Mouse (Mus musculus) megakaryocyte progenitor cell, adult 5-6 weeks (primary cell): ENCODE measurements around the gene Tcp11l1. TPM values are rescaled to one million over a fixed set of nuclear protein-coding genes. Genes with fewer than 3 reads are reported as not detected.

Experiments used
- total RNA-seq, 2 experiments: library from RNA; stranded (forward) in 1 of 2; stranded (reverse) in 1 of 2; fragments of 157-497, 149-512 nt in 1 of 2; fragments of 200-1000 nt in 1 of 2; gene quantifications; 2 replicates each; pipeline versions ENCODE4 v1.2.3 to v1.2.4; 2015 to 2017

Gene Tcp11l1
- total RNA-seq, 2 experiments from 2014 or later = 9.0 to 15.8 TPM

Other genes starting within 250 kb of the Tcp11l1 start
- gene Hipk3, start 217.7 kb downstream of the Tcp11l1 start, total RNA-seq (2015) = 52.1 and 52.7 TPM in 2 replicates
- 36.9 and 40.1 TPM in 2 replicates for gene Hipk3, start 217.7 kb downstream of the Tcp11l1 start, total RNA-seq (2017)
- gene Cstf3, start 121.6 kb downstream of the Tcp11l1 start, total RNA-seq (2015) = 41.5 and 60.7 TPM in 2 replicates
- gene Cstf3, start 121.6 kb downstream of the Tcp11l1 start, total RNA-seq (2017) = 20.9 and 24.5 TPM in 2 replicates
- not detected in 2 replicates for gene Pin1rt1, start 4.2 kb upstream of the Tcp11l1 start, total RNA-seq (2015)
- gene Pin1rt1, start 4.2 kb upstream of the Tcp11l1 start, total RNA-seq (2017) = not detected in 2 replicates
- gene Depdc7, start 30.7 kb upstream of the Tcp11l1 start, total RNA-seq (2015) = 4.5 and 5.4 TPM in 2 replicates
- 4.1 and 4.8 TPM in 2 replicates for gene Depdc7, start 30.7 kb upstream of the Tcp11l1 start, total RNA-seq (2017)
- gene Qser1, start 104.6 kb upstream of the Tcp11l1 start, total RNA-seq (2015) = 50.9 and 56.0 TPM in 2 replicates
- 8.7 and 12.7 TPM in 2 replicates for gene Qser1, start 104.6 kb upstream of the Tcp11l1 start, total RNA-seq (2017)
- gene Prrg4, start 137.7 kb upstream of the Tcp11l1 start, total RNA-seq (2015) = 1.1 and 1.4 TPM in 2 replicates
- gene Prrg4, start 137.7 kb upstream of the Tcp11l1 start, total RNA-seq (2017) = 4.1 and 4.8 TPM in 2 replicates
- 2.2 and 10.1 TPM in 2 replicates for gene Ccdc73, start 155.6 kb upstream of the Tcp11l1 start, total RNA-seq (2015)
- 0.03 and 5.2 TPM in 2 replicates for gene Ccdc73, start 155.6 kb upstream of the Tcp11l1 start, total RNA-seq (2017)